Mouse (Mus musculus) ovary, adult 18-20 months (tissue): ENCODE results near the gene Fanci.

ENCODE experiments used
- DNase-seq: peaks from one replicate; pipeline ENCODE4 v3.0.0; 2022; ENCODE audit warnings: low spot score, mixed read lengths

Gene Fanci

DNA sequence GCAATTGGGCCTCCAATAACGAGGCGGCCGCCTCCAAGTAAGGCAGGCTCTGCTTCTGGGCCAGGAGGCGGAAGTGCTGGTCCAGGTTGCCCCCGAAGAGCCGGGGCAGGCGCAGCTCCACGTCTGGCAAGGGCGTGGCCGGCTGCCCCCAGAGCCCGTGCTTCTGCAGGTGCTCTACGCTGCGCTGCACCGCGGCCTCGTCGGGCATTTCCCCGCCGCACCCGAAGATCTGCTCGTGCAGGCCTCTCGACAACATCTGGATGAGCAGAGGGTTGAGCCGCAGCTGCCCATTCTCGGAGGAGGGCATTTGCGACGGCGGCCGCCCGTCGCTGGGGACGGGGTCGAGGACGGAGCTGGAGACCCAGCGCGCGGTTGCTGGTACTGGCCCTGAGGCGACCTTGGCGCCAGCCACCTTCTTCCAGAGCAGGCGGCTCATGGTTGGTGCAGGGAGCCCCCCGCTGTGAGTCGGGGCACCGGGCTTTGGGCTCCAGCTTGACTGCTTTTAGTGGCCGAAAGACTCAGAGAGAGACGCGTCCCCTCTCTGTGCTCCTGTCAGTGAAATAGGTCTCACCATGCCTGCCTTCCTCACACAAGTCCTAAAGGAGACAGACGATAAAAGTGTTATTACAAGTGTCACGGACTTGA is 73.2 kb downstream of the Fanci start:
- DNase-seq = peak; percentile 8

DNA sequence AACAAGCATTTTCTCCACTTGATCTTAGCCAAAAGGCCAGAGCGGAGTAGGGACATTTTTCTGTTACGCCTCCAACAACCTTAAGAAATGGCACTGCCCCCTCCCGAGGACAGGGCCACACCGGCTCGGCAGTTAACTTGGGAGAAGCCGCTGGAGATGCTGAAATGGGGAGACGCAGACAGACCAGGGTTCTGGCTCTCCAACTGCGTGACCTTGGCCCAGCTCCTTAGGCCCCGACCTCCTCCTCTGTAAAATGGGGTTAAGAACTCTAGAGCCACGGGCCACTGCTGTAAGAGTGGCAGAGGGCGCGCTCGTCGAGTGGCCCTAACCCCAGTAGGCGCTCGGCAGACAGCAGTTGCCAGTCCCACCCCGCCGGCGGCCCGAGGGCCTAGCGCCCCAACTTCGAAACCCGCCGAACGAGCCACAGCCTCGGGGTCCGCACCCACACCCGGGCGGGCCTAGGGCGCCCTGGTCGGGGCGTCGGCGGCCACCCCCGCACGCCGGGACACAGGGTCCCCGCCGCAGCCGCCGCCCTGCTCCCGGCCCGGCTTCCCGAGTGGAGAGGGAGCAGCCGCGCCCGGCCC is 73.8 kb downstream of the Fanci start:
- DNase-seq = peak; percentile 22

DNA sequence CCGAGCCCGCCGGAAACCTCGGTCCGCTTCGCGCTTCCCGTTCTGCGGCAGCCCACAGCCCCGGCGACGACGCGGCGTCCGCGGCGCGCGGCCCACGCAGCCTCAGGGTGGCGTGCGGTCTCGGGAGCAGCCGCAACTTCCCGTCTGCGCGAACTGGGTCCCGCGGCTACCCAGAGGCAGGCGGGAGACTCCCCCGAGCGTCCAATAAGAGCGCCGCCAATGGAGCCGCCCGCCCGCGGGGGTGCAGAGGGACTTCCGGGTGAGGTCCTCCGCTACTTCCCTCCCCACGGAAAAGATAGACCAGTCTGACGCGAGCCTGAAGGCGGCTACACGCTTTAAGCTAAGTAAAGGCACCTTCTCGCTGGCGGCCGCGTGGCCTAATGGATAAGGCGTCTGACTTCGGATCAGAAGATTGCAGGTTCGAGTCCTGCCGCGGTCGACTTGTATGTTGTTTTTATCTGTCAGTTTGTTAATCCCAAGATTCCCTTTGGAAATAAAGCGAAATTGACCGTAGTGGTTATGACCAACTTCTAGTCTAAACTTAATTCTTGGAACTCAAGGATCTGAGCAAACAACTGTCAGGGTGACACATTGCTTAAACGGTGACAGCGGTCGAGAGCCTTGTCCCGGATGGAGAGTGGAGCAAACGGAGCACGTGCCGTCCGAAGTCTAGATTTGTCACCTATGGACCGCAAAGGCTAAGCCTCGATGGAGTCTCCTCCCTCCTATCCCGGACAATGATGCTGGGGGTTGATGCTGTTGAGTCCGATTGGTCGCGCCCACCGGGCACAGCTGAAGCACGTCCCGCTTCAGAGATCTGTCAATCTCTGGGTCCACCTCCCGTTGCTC is 74.5 kb downstream of the Fanci start, which contains the start of gene Polg:
Polg (minus strand) TSS at position 310 of the 849 bp plus-strand sequence.
- DNase-seq = peak; percentile 97

DNA sequence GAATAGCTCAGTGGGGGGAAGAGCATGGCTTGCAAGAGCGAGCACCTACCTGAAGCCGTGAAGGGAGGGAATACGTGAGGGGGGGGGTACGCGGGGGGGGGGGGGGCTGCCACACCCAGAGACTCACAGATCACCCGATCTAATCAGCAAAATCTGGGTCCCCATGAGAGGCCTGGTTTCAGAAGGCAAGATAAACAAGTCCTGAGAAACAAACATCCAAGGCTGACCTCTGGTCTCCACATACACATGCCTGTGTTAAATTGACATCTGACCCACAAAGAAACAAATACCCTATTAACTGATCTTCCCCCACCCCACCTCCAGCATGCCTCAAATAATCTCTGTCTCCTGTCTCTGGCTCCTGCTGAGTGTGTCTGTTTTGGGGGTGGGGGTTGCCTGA is 76.2 kb downstream of the Fanci start:
- no peak for DNase-seq

DNA sequence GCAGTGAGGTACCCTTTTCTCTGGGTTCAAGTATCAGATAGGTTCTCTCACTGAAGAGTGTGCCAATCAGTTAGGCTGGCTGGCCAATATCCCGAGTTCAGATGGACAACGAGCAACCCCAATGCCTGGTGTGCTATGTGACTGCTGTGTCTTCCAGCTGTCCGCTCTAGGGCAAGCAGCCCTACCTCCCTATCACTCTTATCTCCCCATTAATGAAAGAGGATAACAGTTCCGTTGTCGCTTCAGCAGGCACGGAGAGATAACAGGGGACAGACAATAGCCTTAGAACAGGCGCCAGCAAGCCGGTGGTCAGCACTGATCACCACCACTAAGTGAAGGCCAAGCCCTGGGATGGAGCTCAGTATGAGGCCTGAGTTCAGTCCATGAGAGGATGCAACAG is 77.3 kb downstream of the Fanci start:
- DNase-seq = no peak

DNA sequence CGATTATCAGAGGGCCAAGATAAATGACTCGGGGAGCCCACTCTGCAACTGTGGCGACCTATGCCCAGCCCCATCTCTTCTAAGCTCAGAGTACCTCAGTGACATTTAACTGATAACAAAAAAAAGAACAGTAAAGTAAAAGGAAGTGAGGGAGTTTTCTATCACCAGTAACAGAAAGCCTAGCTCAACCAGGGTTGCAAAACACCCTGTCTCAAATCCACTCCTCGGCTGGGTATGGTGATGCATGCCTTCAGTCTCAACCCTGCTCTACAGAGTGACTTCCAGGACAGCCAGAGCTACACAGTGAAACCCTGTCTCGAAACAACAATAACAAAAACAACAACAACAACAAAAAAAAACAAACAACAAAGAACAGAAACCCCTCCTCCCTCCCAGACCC is 78.0 kb downstream of the Fanci start:
- no peak for DNase-seq

DNA sequence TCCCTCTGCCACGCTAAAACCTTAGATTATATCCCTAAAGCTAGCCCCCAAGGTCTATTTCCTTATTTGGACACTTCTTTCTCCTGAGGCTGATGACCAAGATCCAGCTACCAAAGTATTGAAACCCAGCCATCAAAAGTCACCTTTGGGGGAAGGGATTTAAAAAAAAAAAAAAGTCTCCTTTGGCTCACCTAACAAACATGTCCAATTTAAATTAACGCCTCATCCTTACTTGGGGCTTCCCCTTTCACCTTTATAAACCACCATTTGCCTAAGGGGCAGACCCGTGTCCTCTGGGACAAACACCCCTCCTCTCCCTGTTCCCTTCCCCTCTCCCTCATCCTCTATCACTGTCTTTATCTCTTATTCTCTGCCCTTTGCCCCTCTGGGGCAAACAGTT is 79.0 kb downstream of the Fanci start:
- DNase-seq = no peak

DNA sequence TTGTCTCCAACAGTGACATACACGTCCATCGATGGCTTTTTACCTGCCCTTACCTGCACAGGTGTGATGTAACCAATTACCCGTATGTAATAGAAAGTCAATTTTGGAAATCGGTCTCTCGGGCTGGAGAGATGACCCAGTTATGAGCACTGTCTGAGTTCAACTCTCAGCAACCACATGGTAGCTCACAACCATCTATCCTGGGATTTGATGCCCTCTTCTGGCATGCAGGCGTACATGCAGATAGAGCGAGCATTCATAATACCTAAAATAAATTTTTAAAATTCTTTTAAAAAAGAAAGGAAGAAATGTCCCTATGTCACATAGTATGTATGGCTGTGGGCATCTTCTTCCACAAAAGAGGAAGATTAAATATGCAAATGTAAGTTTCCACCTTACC is 79.7 kb downstream of the Fanci start:
- DNase-seq = no peak

DNA sequence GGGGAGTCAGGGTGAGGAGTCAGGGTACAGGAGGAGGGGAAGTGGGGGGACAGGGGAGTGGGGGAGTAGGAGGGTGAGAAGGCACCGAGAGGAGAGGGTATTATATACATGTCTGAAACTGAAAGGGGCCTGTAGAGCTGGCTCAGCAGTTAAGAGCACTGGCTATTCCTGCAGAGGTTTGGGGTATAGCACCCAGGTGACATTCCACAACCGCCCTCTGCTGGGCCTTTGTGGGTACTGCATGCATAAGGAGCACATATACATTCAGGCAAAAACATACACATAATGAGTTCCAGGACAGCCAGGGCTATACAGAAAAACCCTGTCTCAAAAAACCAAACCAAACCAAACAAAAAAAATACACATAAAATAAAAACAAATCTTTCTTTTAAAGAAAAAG is 81.1 kb downstream of the Fanci start:
- DNase-seq = no peak

DNA sequence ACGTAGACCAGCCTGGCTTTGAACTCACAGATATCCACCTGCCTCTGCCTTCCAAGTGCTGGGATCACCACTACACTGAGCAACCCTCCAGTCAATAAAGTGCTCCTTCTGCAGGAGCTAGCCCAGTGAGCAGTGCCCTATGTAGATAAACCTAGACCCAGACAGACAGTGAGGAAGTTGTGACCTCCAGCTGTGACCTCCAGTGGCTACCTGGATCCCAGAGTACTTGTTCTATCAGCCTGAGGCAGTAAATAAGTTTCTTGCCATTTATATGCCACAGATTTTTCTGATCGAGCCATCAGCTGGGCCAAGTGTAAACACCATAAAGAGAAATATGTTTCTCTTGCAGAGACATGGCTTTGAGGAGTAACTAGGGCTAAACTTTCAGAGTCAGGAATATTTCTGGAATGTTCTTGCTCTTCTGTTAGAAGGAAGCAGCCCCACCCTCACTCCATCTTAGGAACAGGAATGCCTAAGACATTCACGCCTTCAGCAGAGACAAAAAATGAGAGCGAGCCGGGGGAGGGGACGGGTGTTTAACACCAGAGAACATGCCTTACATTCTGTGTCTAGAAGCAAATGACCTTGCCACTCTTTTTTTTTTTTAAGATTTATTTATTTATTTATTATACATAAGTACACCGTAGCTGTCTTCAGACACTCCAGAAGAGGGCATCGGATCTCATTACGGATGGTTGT is 81.9 kb downstream of the Fanci start:
- DNase-seq = no peak

DNA sequence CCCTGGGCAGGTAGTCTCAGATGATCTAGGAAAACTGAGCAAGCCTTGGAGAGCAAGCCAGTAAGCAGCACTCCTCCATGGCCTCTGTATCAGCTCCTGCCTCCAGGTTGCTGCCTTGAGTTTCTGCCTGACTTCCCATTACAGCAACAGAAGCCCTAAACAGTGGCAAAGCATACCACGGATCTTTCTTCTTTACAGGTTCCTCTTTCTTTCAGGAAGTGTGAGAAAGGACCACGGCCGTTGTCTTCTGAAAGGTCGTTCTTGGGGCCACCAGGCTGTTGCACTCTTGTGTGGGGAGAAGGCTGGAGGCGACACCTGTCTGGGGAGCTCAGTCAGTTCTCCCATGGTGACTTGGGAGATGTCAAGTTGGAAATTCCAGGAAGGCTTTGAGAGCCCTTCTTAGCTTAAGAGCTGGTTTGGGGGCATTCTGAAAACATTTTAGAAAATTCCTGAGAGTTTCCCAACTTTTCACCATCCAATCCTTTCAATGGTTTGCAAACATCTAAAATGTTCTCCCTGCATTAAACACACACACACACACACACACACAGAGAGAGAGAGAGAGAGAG is 83.2 kb downstream of the Fanci start:
- DNase-seq = no peak

DNA sequence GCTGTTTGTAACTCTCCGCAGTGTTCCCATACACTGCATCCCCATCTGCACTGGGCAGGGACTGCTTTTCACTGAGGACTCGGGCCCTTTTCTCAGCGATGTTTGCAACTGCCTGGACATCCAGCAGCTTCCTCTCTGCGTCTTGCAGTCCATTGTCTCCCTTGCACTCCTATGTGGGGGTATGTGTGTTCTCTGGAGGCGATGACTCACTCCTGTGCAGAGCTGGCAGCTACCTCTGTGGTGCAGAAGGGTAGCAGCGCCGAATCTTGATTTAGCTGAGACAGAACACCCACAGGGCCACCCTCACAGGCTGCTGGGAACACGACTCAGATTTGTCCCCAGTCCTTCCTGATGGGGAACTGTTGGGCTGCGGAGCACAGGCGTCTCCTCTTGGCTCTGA is 94.8 kb downstream of the Fanci start:
- DNase-seq = no peak

DNA sequence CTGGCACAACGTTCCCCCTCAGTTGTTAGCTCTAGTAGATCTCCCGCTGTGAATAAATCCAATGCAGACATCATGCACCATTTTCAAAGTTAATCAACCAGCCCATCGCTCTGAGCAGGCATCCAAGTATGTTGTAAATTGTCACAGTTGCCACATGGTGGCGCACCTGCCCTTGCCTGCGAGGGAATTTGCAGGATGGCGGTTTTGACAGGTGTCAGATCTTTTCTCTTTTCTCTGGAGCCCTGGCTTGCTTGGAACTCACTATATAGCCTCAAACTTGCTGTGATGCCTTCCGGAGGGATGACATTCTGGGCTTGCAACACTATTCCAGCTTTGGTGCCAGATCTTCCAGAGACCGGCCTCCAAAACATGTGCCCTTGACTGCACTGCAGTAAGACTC is 102.2 kb downstream of the Fanci start:
- DNase-seq = no peak

DNA sequence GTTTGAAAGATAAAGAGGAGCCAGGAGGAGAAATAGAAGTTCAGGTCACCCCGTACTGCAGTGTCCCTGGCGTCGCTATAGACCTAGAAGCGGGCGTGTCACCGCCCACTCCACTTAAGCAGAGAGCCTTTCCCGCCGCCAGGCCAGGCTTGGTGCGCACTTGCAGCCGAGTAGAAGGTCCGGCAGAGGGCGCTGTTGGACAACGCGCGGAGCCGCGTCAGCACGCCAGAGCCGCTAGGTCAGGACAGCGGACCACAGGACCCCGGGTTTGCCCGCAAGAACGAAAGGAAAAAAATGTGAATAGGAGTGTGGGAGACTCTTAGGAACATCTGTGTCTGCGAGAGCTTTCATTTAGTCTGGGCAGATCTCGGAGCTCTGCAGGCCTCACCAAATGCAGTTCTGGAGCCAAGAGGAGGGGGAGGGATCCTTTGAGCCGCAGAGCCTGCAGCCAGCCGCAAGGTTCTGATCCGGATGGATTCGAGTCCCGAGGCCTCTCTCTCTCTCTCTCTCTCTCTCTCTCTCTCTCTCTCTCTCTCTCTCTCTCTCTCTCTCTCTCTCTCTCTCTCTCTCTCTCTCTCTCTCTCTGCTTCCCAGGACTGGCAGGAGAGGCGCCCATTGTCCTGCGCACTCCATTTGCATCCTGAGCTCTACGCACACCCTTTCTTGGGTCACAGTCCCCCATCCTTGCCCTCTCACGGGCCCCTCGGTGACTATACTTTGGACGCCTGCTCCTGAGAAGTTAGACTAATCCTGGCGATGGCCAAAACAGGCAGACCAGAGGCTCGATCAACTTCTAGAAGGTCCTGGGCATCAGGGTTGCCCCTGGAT is 104.5 kb downstream of the Fanci start:
- peak; percentile 60 for DNase-seq

DNA sequence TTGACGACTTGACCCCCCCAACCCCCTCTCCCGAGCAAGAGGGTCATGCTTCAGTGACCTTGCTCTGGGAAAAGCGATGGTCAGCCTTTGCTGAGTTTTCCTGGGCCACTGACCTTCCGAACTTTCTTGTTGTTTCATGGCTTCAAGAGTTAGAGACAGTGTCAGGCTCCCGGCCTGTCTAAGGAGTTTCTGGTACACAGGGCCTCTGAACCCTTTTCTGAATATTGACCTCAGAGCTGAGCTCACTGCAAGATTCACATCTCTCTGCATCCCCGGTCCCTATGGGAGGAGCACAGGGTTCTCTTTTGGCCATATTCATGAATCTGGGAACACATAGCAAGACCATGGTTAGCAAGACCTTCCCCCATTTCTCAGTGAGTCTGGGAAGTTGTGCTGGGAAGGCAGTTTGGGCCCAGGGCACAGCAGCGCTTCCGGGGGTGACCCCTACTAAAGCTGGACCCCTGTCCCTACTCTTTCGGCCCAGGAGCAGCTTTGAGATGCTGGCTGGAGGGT is 105.1 kb downstream of the Fanci start:
- no peak for DNase-seq

DNA sequence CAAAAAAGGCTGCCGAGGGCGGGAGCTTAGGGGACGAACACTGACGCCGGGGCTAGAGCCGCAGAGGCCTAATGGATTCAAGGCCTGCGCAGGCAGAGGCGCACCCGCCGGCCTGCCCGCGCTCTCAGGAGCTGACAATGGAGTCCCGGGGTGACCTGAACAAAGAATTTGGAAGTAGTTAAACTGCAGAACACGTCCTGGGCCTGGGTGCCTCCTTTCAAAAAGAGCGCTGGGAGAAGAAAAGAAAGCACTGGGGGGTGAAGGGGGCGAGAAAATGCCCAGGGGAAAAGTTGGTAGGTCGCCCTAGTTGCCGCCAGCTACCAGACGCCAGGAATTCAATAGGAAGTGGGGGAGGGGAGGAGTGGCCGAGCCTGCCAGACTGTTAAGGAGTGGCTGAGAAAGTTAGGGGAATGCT is 106.0 kb downstream of the Fanci start:
- no peak for DNase-seq

DNA sequence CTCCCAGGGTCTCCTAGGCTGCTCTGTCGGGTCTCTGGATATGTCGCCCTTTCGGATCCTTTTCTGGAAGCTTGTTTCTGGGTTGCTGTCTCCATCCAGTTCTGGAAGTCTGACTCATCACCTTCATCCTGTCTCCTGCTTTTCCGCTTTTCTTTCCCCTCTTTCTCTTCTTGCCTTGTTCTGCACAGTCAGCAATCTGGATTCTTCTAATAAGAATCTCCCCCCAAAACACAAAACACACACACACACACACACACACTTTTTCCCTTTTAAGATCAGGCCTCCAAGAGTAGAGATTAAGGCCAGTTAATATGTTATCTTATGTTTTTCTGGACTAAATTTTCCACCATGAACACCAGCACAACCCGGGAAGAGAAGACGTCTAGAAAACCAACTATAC is 106.6 kb downstream of the Fanci start:
- DNase-seq = no peak

DNA sequence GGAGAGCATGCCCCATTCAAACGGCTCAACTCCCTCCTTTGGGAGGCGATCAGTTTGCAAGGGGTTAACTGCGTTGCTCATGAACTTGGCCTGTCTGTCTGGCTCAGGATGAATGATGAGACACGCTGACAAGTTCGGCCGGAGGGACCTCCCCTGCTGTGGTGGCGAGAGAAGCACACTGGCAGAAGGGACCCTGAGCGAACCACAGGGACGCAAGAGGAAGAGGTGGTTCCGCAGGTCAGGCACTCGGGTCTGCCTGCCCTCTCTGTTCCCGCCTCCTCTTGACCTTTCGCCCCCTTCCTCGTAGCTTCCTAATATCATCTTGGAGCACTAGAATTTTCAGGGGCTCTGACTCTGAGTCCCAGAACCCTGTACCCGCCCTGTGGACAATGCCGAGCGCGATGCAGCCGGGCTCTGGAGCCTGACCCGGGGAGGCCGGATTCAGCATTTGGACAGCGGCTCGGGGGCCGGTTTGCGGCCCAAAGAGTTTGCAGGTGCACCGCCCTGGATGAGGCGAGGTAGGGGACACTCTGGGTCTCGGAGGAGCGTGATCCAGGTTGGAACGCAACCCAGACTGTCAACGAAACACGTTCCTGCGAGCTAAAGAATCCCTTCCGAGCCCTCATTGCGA is 107.4 kb downstream of the Fanci start:
- no peak for DNase-seq
